ENCODE assay signal across 8 mouse cellular contexts in genomic region chr13:28951691-28952575, GRCm38 (mm10). TPM values are rescaled to one million over a fixed set of nuclear protein-coding genes. Genes with fewer than 3 reads are reported as not detected.
DNase-seq lines count a peak whose midpoint lies in the region; TF ChIP-seq lines count a peak whose summit lies in the region.

No protein-coding gene starts in this region.

- H3K36me3 ChIP-seq in spleen, adult 2 months (ENCODE audit: control insufficient read depth, insufficient read depth, low read length), result no peaks in the 10 kb centered on the region
- peaks cover 7% of the 10 kb centered on the region; the same call in 1 of the 2 replicates for H3K36me3 ChIP-seq in heart, adult 2 months (ENCODE audit: control insufficient read depth, insufficient read depth, low read length)

- DNase-seq in spleen, adult 2 months (ENCODE audit: low read depth in 1 of 2, low spot score in 2 of 2), result peak in 1 of 2 experiments; percentile 26
- DNase-seq in spleen, adult 12 weeks (ENCODE audit: low spot score), result no peak
- DNase-seq in cerebellum, postnatal 10 days, result peak; percentile 76 to 80
- DNase-seq in heart, adult 2 months, result peak; percentile 55 to 70
- peak; percentile 20 to 30 for DNase-seq in kidney, adult 8-10 months
- peak; percentile 78 for DNase-seq in lung, adult 2 months
- peak; percentile 46 for DNase-seq in ovary, postnatal 36 days (ENCODE audit: low spot score)
- peak; percentile 35 for DNase-seq in urinary bladder, postnatal 25 days (ENCODE audit: low spot score)

- peak overlapping the region; percentile 59 for H3K4me3 ChIP-seq in spleen, adult 2 months (ENCODE audit: extremely low read depth, insufficient read depth, insufficient read length)
- H3K4me3 ChIP-seq in heart, adult 2 months, result peak overlapping the region; percentile 81
- H3K4me3 ChIP-seq in lung, adult 2 months (replicated peaks; ENCODE audit: extremely low read depth, low read depth, low read length), result peak overlapping the region; percentile 88

- WGBS in spleen, adult 2 months, result under 1% methylated on average over 88 of the region's 92 CpGs
- WGBS in heart, adult 2 months, result under 1% methylated on average over 90 of the region's 92 CpGs
- WGBS in lung, adult 2 months, result under 1% methylated on average over 92 of the region's 92 CpGs

- peak overlapping the region; percentile 58; the same call in 1 of the 2 replicates for H3K27ac ChIP-seq in spleen, adult 2 months (ENCODE audit: insufficient read depth, low read length)
- H3K27ac ChIP-seq in heart, adult 2 months, result peak overlapping the region; percentile 90

- TF ChIP-seq EP300 in heart, adult 2 months (IDR thresholded peaks at IDR 0.05; ENCODE audit: insufficient read depth, low read depth, low read length), result no peak

- H3K4me1 ChIP-seq in spleen, adult 2 months (ENCODE audit: control insufficient read depth, insufficient read depth, insufficient read length), result peaks cover 12% of the 10 kb centered on the region
- peaks cover 3% of the 10 kb centered on the region for H3K4me1 ChIP-seq in heart, adult 2 months (ENCODE audit: control insufficient read depth, insufficient read depth, low read length)
- H3K4me1 ChIP-seq in lung, adult 2 months (ENCODE audit: control insufficient read depth, insufficient read depth, low read length), result peaks cover 7% of the 10 kb centered on the region

- peak overlapping the region; percentile 94 for H3K9ac ChIP-seq in heart, adult 2 months (ENCODE audit: low read depth, low read length)

- H3K79me2 ChIP-seq in heart, adult 2 months (replicated peaks; ENCODE audit: control insufficient read depth, insufficient read depth, low read length), result peaks cover 2% of the 10 kb centered on the region; the same call in 1 of the 2 replicates

- H3K27me3 ChIP-seq in spleen, adult 2 months (ENCODE audit: control insufficient read depth, insufficient read depth, low read length), result peaks cover 5% of the 10 kb centered on the region
- no peaks in the 10 kb centered on the region for H3K27me3 ChIP-seq in heart, adult 2 months (ENCODE audit: control insufficient read depth, insufficient read depth, low read length)

- TF ChIP-seq CTCF in spleen, adult 2 months (IDR thresholded peaks at IDR 0.05; ENCODE audit: extremely low read depth, insufficient read depth, insufficient read length, insufficient replicate concordance), result no peak
- no peak; the same call in none of the 2 replicates for TF ChIP-seq CTCF in heart, adult 2 months (IDR thresholded peaks at IDR 0.05)
- TF ChIP-seq CTCF in lung, adult 2 months (IDR thresholded peaks at IDR 0.05; ENCODE audit: insufficient read depth, low read length), result no peak

- TF ChIP-seq POLR2A in spleen, adult 2 months (IDR thresholded peaks at IDR 0.05; ENCODE audit: low read depth, low read length), result no peak
- no peak for TF ChIP-seq POLR2A in heart, adult 2 months (IDR thresholded peaks at IDR 0.05; ENCODE audit: insufficient read depth, low read depth, low read length)
- TF ChIP-seq POLR2A in lung, adult 2 months (IDR thresholded peaks at IDR 0.05; ENCODE audit: borderline replicate concordance, extremely low read depth, low read depth, low read length), result no peak

- intact Hi-C loops in heart, adult 2 months (cut with DNase I), result loop anchor here (2.0 to 10.0 kb wide), 8 partner anchors 19 to 1033 kb away; partner anchors contain the start of gene E2f3

RNA-seq across cellular contexts. Expression of gene Sox4, which starts 1.6 kb away (rescaled TPM):
- 6.0 and 10.8 TPM in 2 replicates for polyA plus RNA-seq in spleen, adult 2 months (2012; rRNA removed)
- 10 to 100 TPM; 13.6 to 17.5 TPM for total RNA-seq in heart, adult 2 months (2021)
- 8.3 and 11.9 TPM in 2 replicates for polyA plus RNA-seq in heart, adult 2 months (2012; rRNA removed)
- 33.6 and 33.8 TPM in 2 replicates for polyA plus RNA-seq in lung, adult 2 months (2012; rRNA removed)
